Mouse (Mus musculus): ENCODE measurements around the gene Rcan2.

The Rcan2 gene

GRCm38 (mm10) chr17:44088226-44088625, 287.1 kb downstream of the Rcan2 start:
- in situ Hi-C loops (cut with MboI; ENCODE audit: low pct_unique_long_range_greater_than_20kb in 1 of 2, low sequenced_read_pairs in 2 of 2, unreplicated experiment in 1 of 2) = no loop called here

All from mouse embryonic stem cell (cell line).